Mouse (Mus musculus) MEL (cell line): ENCODE data around the gene Treh. TPM values are rescaled to one million over a fixed set of nuclear protein-coding genes. Genes with fewer than 3 reads are reported as not detected.

ENCODE experiments used
- DNase-seq: peaks from one replicate; pipeline ENCODE4 v3.0.0; 2011; ENCODE audit warnings: low read depth, low spot score
- H3K27ac ChIP-seq: 2 replicates; pipeline ENCODE4 v1.5.1; 2012; ENCODE audit warnings: low read depth, mild to moderate bottlenecking, control low read depth, low read length, moderate library complexity; ENCODE audit not compliant: control insufficient read depth
- H3K27me3 ChIP-seq, 2 experiments: fragments of 150-350 bp in 1 of 2; sonication (generic) in 1 of 2; 2 replicates each; pipeline ENCODE4 v1.6.1; 2012; ENCODE audit warnings: low read length in 2 of 2, mild to moderate bottlenecking in 2 of 2, improper control_type of control experiment in 1 of 2, moderate library complexity in 1 of 2; ENCODE audit not compliant: insufficient read depth in 2 of 2, control insufficient read depth in 1 of 2
- H3K36me3 ChIP-seq, 2 experiments: 2 replicates each; pipeline ENCODE4 v1.6.1; 2012 to 2014; ENCODE audit warnings: low read length in 2 of 2, improper control_type of control experiment in 1 of 2, inconsistent platforms in 1 of 2, mild to moderate bottlenecking in 1 of 2; ENCODE audit not compliant: insufficient read depth in 2 of 2, control insufficient read depth in 1 of 2
- H3K4me1 ChIP-seq, 2 experiments: fragments of 150-350 bp in 1 of 2; sonication (generic) in 1 of 2; 2 replicates each; pipeline ENCODE4 v1.6.1; 2012; ENCODE audit warnings: low read length in 2 of 2, improper control_type of control experiment in 1 of 2, mild to moderate bottlenecking in 1 of 2; ENCODE audit not compliant: insufficient read depth in 2 of 2, control insufficient read depth in 1 of 2
- H3K4me3 ChIP-seq, 2 experiments: fragments of 150-350 bp in 1 of 2; sonication (generic) in 1 of 2; 2 replicates each; pipeline ENCODE4 v1.5.1; 2012; ENCODE audit warnings: low read depth in 2 of 2, low read length in 2 of 2, mild to moderate bottlenecking in 2 of 2, moderate library complexity in 2 of 2, control low read depth in 1 of 2, improper control_type of control experiment in 1 of 2; ENCODE audit not compliant: control insufficient read depth in 1 of 2, insufficient read depth in 1 of 2
- H3K79me2 ChIP-seq: 2 replicates; pipeline ENCODE4 v1.6.1; 2012; ENCODE audit warnings: mild to moderate bottlenecking, low read length, moderate library complexity; ENCODE audit not compliant: control insufficient read depth, poor library complexity, insufficient read depth
- H3K9ac ChIP-seq: 2 replicates; pipeline ENCODE4 v1.6.1; 2012; ENCODE audit warnings: low read depth, mild to moderate bottlenecking, control low read depth, low read length, moderate library complexity; ENCODE audit not compliant: control insufficient read depth, poor library complexity, severe bottlenecking
- H3K9me3 ChIP-seq: fragments of 150-350 bp; sonication (generic); replicated peaks from 2 replicates; pipeline ENCODE4 v1.6.1; 2012; ENCODE audit warnings: mild to moderate bottlenecking, low read length, improper control_type of control experiment, moderate library complexity; ENCODE audit not compliant: insufficient read depth
- BHLHE40 ChIP-seq: IDR thresholded peaks from 2 replicates; pipeline ENCODE4 v1.6.1; 2012; ENCODE audit warnings: low read depth, mild to moderate bottlenecking, inconsistent platforms, low read length, improper control_type of control experiment, borderline replicate concordance
- CHD1 ChIP-seq: IDR thresholded peaks from 2 replicates; pipeline ENCODE4 v1.6.1; 2012; ENCODE audit warnings: low read depth, mild to moderate bottlenecking, inconsistent platforms, low read length, improper control_type of control experiment
- CHD2 ChIP-seq: IDR thresholded peaks from 2 replicates; pipeline ENCODE4 v1.6.1; 2011; ENCODE audit warnings: low read length, improper control_type of control experiment
- CTCF ChIP-seq, 3 experiments: IDR thresholded peaks in 2 of 3; conservative IDR thresholded peaks in 1 of 3; 2 replicates each; pipeline ENCODE4 v1.5.1; 2011 to 2012; ENCODE audit warnings: low read length in 3 of 3, low read depth in 2 of 3, mild to moderate bottlenecking in 2 of 3, improper control_type of control experiment in 1 of 3, inconsistent platforms in 1 of 3, mixed read lengths in 1 of 3, moderate library complexity in 1 of 3; ENCODE audit not compliant: control insufficient read depth in 1 of 3, insufficient read depth in 1 of 3, poor library complexity in 1 of 3, severe bottlenecking in 1 of 3
- ELF1 ChIP-seq: IDR thresholded peaks from 2 replicates; pipeline ENCODE4 v1.6.1; 2014; ENCODE audit warnings: low read depth, mild to moderate bottlenecking, inconsistent platforms, low read length, improper control_type of control experiment, moderate library complexity
- EP300 ChIP-seq, 2 experiments: IDR thresholded peaks; 2 replicates each; pipeline ENCODE4 v1.6.1; 2011; ENCODE audit warnings: improper control_type of control experiment in 2 of 2, low read length in 2 of 2, low read depth in 1 of 2, mild to moderate bottlenecking in 1 of 2
- ETS1 ChIP-seq: IDR thresholded peaks from 2 replicates; pipeline ENCODE4 v1.6.1; 2012; ENCODE audit warnings: low read depth, mild to moderate bottlenecking, inconsistent platforms, low read length, improper control_type of control experiment, moderate library complexity
- GABPA ChIP-seq: IDR thresholded peaks from 2 replicates; pipeline ENCODE4 v1.6.1; 2012; ENCODE audit warnings: low read depth, mild to moderate bottlenecking, inconsistent platforms, low read length, improper control_type of control experiment, moderate library complexity
- JUND ChIP-seq: IDR thresholded peaks from 2 replicates; pipeline ENCODE4 v1.6.1; 2011; ENCODE audit warnings: low read depth, mild to moderate bottlenecking, improper control_type of control experiment, low read length
- MAX ChIP-seq: IDR thresholded peaks from 2 replicates; pipeline ENCODE4 v1.6.1; 2011; ENCODE audit warnings: low read length, improper control_type of control experiment
- MAZ ChIP-seq: IDR thresholded peaks from 2 replicates; pipeline ENCODE4 v1.6.1; 2012; ENCODE audit warnings: low read depth, mild to moderate bottlenecking, inconsistent platforms, low read length, improper control_type of control experiment
- MEF2A ChIP-seq: IDR thresholded peaks from 2 replicates; pipeline ENCODE4 v1.6.1; 2014; ENCODE audit warnings: low read depth, mild to moderate bottlenecking, inconsistent platforms, low read length, improper control_type of control experiment; ENCODE audit not compliant: poor library complexity, insufficient replicate concordance, severe bottlenecking; ENCODE audit errors: extremely low read depth
- MXI1 ChIP-seq: IDR thresholded peaks from 2 replicates; pipeline ENCODE4 v1.6.1; 2011; ENCODE audit warnings: mild to moderate bottlenecking, low read depth, low read length, improper control_type of control experiment
- MYB ChIP-seq: IDR thresholded peaks from 2 replicates; pipeline ENCODE4 v1.6.1; 2011; ENCODE audit warnings: mild to moderate bottlenecking, low read depth, low read length, improper control_type of control experiment
- NRF1 ChIP-seq: IDR thresholded peaks from 2 replicates; pipeline ENCODE4 v1.6.1; 2014; ENCODE audit warnings: low read depth, mild to moderate bottlenecking, inconsistent platforms, low read length, improper control_type of control experiment, moderate library complexity; ENCODE audit not compliant: poor library complexity, insufficient read depth, severe bottlenecking
- POLR2AphosphoS2 ChIP-seq: IDR thresholded peaks from 2 replicates; pipeline ENCODE4 v1.6.1; 2011; ENCODE audit warnings: low read length, improper control_type of control experiment
- POLR2AphosphoS5 ChIP-seq: IDR thresholded peaks from 2 replicates; pipeline ENCODE4 v1.6.1; 2012; ENCODE audit warnings: low read depth, borderline replicate concordance, mild to moderate bottlenecking, inconsistent platforms, low read length, moderate library complexity, mixed read lengths
- RCOR1 ChIP-seq: IDR thresholded peaks from 2 replicates; pipeline ENCODE4 v1.6.1; 2012; ENCODE audit warnings: low read depth, mild to moderate bottlenecking, inconsistent platforms, low read length, improper control_type of control experiment
- SIN3A ChIP-seq: IDR thresholded peaks from 2 replicates; pipeline ENCODE4 v1.6.1; 2012; ENCODE audit warnings: low read length, improper control_type of control experiment, inconsistent platforms
- TAL1 ChIP-seq: IDR thresholded peaks from 2 replicates; pipeline ENCODE4 v1.6.1; 2012; ENCODE audit warnings: mild to moderate bottlenecking, inconsistent platforms, low read length, moderate library complexity, mixed read lengths
- TBP ChIP-seq: IDR thresholded peaks from 2 replicates; pipeline ENCODE4 v1.8.0; 2011; ENCODE audit warnings: low read depth, low read length, improper control_type of control experiment
- TCF12 ChIP-seq: IDR thresholded peaks from 2 replicates; pipeline ENCODE4 v1.6.1; 2014; ENCODE audit warnings: low read depth, mild to moderate bottlenecking, inconsistent platforms, low read length, improper control_type of control experiment, moderate library complexity
- UBTF ChIP-seq: IDR thresholded peaks from 2 replicates; pipeline ENCODE4 v1.6.1; 2012; ENCODE audit warnings: low read depth, mild to moderate bottlenecking, inconsistent platforms, low read length, improper control_type of control experiment, moderate library complexity, borderline replicate concordance; ENCODE audit not compliant: insufficient read depth
- USF2 ChIP-seq, 2 experiments: IDR thresholded peaks; 2 replicates each; pipeline ENCODE4 v1.6.1; 2011 to 2012; ENCODE audit warnings: improper control_type of control experiment in 2 of 2, low read length in 2 of 2, borderline replicate concordance in 1 of 2, inconsistent platforms in 1 of 2, low read depth in 1 of 2, mild to moderate bottlenecking in 1 of 2; ENCODE audit not compliant: insufficient read depth in 1 of 2
- ZKSCAN1 ChIP-seq: IDR thresholded peaks from 2 replicates; pipeline ENCODE4 v1.6.1; 2012; ENCODE audit warnings: low read depth, mild to moderate bottlenecking, inconsistent platforms, low read length, improper control_type of control experiment, moderate library complexity
- ZMIZ1 ChIP-seq: IDR thresholded peaks from 2 replicates; pipeline ENCODE4 v1.6.1; 2012; ENCODE audit warnings: low read depth, mild to moderate bottlenecking, inconsistent platforms, low read length, improper control_type of control experiment, moderate library complexity
- ZNF384 ChIP-seq: IDR thresholded peaks from 2 replicates; pipeline ENCODE4 v1.6.1; 2012; ENCODE audit warnings: low read depth, mild to moderate bottlenecking, inconsistent platforms, low read length, improper control_type of control experiment
- polyA plus RNA-seq, 2 experiments: library from polyadenylated mRNA; stranded (reverse) in 1 of 2; unstranded in 1 of 2; fragments of >175 nt in 1 of 2; fragments of >200 nt in 1 of 2; gene quantifications; 2 replicates each; pipeline versions ENCODE4 v1.2.1 to v1.2.4; 2012; ENCODE audit warnings: low replicate concordance in 2 of 2, low read depth in 1 of 2; ENCODE audit not compliant: insufficient read length in 2 of 2, insufficient read depth in 1 of 2, missing spikeins in 1 of 2
- total RNA-seq: library from RNA; depleted of rRNA; stranded (reverse); fragments of 300-350 nt; gene quantifications from 2 replicates; pipeline ENCODE4 v1.2.3, GENCODE M21; 2012

Treh gene
- total and polyA plus RNA-seq, 3 experiments: not detected

- H3K9ac ChIP-seq: peak overlapping the region; percentile 63
- no peaks in the 10 kb centered on the region for H3K27me3 ChIP-seq
- peak; percentile 53 for DNase-seq
- peak overlapping the region; percentile 55 to 58 for H3K4me3 ChIP-seq
- 0 out of 4 replicates have a peak, but pooled peaks cover 0 to 3% of the 10 kb centered on the region in 2 experiments for H3K4me1 ChIP-seq
- no peaks in the 10 kb centered on the region for H3K79me2 ChIP-seq
- TF ChIP-seq JUND (no peak), USF2 (IDR thresholded peaks at IDR 0.05; ENCODE audit: borderline replicate concordance in 1 of 2, insufficient read depth in 1 of 2, low read depth in 1 of 2, low read length in 2 of 2) (no peak), EP300 (IDR thresholded peaks at IDR 0.05; ENCODE audit: low read depth in 1 of 2, low read length in 2 of 2) (no peak), ZMIZ1 (no peak), GABPA (no peak), MYB (no peak), BHLHE40 (no peak), MAX (no peak), TCF12 (no peak), POLR2AphosphoS2 (no peak), CTCF (IDR thresholded peaks at IDR 0.05 in 2 of 3, conservative IDR thresholded peaks at IDR 0.05 in 1 of 3; ENCODE audit: control insufficient read depth in 1 of 3, insufficient read depth in 1 of 3, low read depth in 2 of 3, low read length in 3 of 3, poor library complexity in 1 of 3, severe bottlenecking in 1 of 3) (no peak), UBTF (no peak), ZKSCAN1 (no peak), TAL1 (no peak)
- H3K36me3 ChIP-seq: no peaks in the 10 kb centered on the region
- H3K9me3 ChIP-seq: no peaks in the 10 kb centered on the region
- no peak overlapping the region for H3K27ac ChIP-seq
These were observed 27.1 kb upstream of the Treh start for GRCm38 (mm10) chr9:44645924-44646323.

GRCm38 (mm10) chr9:44646366-44646765 is 26.7 kb upstream of the Treh start:
- no peak overlapping the region for H3K27ac ChIP-seq
- no peaks in the 10 kb centered on the region for H3K36me3 ChIP-seq
- no peaks in the 10 kb centered on the region for H3K27me3 ChIP-seq
- peak overlapping the region; percentile 55 to 58 for H3K4me3 ChIP-seq
- no peaks in the 10 kb centered on the region for H3K79me2 ChIP-seq
- H3K4me1 ChIP-seq: 0 out of 4 replicates have a peak, but pooled peaks cover 0 to 3% of the 10 kb centered on the region in 2 experiments
- TF ChIP-seq POLR2AphosphoS2 (no peak), ZMIZ1 (no peak), ETS1 (no peak), MAZ (no peak), TBP (no peak), ZNF384 (no peak), NRF1 (no peak), CHD1 (no peak), RCOR1 (no peak), CTCF (IDR thresholded peaks at IDR 0.05 in 2 of 3, conservative IDR thresholded peaks at IDR 0.05 in 1 of 3; ENCODE audit: control insufficient read depth in 1 of 3, insufficient read depth in 1 of 3, low read depth in 2 of 3, low read length in 3 of 3, poor library complexity in 1 of 3, severe bottlenecking in 1 of 3) (no peak), MYB (no peak), ELF1 (no peak), CHD2 (no peak), GABPA (no peak), MXI1 (no peak), SIN3A (no peak), ZKSCAN1 (no peak), MAX (no peak), POLR2AphosphoS5 (no peak), MEF2A (no peak)
- peak overlapping the region; percentile 63 for H3K9ac ChIP-seq
- no peaks in the 10 kb centered on the region for H3K9me3 ChIP-seq
- no peak for DNase-seq
